Mouse (Mus musculus): ENCODE results near the gene Vwa5b1. TPM values are rescaled to one million over a fixed set of nuclear protein-coding genes. Genes with fewer than 3 reads are reported as not detected.

The Vwa5b1 gene
- polyA plus RNA-seq, 1 experiment from 2014 or later: 0.19 TPM

- no peak for ATAC-seq
- 21% methylated on average over 10 of the region's 10 CpGs for WGBS
These were observed 87.5 kb downstream of the Vwa5b1 start for GRCm38 (mm10) chr4:138548124-138548561.

GRCm38 (mm10) chr4:138547556-138547955, 88.1 kb downstream of the Vwa5b1 start:
- Histone ChIP-seq H3K4me2 (replicated peaks) (no peak overlapping the region), H3K27me3 (replicated peaks) (0 out of 2 replicates have a peak, but pooled peaks cover 2% of the 10 kb centered on the region), H3K9ac (no peak overlapping the region), H3K27ac (no peak overlapping the region), H3K4me3 (replicated peaks) (no peak overlapping the region), H3K4me1 (replicated peaks) (0 out of 2 replicates have a peak, but pooled peaks cover 9% of the 10 kb centered on the region), H3K36me3 (no peaks in the 10 kb centered on the region), H3K9me3 (no peaks in the 10 kb centered on the region)
- 24% methylated on average over 10 of the region's 10 CpGs for WGBS
- ATAC-seq: no peak

More at GRCm38 (mm10) chr4:138548124-138548561, 87.5 kb downstream of the Vwa5b1 start:
- Histone ChIP-seq H3K9me3 (no peaks in the 10 kb centered on the region), H3K4me3 (replicated peaks) (no peak overlapping the region), H3K27me3 (replicated peaks) (0 out of 2 replicates have a peak, but pooled peaks cover 2% of the 10 kb centered on the region), H3K4me1 (replicated peaks) (0 out of 2 replicates have a peak, but pooled peaks cover 5% of the 10 kb centered on the region), H3K4me2 (replicated peaks) (no peak overlapping the region), H3K27ac (no peak overlapping the region), H3K36me3 (no peaks in the 10 kb centered on the region), H3K9ac (no peak overlapping the region)

GRCm38 (mm10) chr4:138547041-138547440, 88.6 kb downstream of the Vwa5b1 start:
- no peaks in the 10 kb centered on the region for H3K9me3 ChIP-seq
- 55% methylated on average over 6 of the region's 6 CpGs for whole genome bisulfite sequencing
- no peak overlapping the region for H3K4me3 ChIP-seq (replicated peaks)
- no peak overlapping the region for H3K27ac ChIP-seq
- H3K36me3 ChIP-seq: no peaks in the 10 kb centered on the region
- no peak overlapping the region for H3K9ac ChIP-seq
- no peak overlapping the region for H3K4me2 ChIP-seq (replicated peaks)
- ATAC-seq: no peak
- 0 out of 2 replicates have a peak, but pooled peaks cover 2% of the 10 kb centered on the region for H3K27me3 ChIP-seq (replicated peaks)
- H3K4me1 ChIP-seq (replicated peaks): 0 out of 2 replicates have a peak, but pooled peaks cover 9% of the 10 kb centered on the region

- H3K27ac ChIP-seq: no peak overlapping the region
- H3K4me1 ChIP-seq (replicated peaks): 0 out of 2 replicates have a peak, but pooled peaks cover 9% of the 10 kb centered on the region
- H3K9ac ChIP-seq: no peak overlapping the region
- no peaks in the 10 kb centered on the region for H3K9me3 ChIP-seq
- H3K36me3 ChIP-seq: no peaks in the 10 kb centered on the region
- no peak for ATAC-seq
- no peak overlapping the region for H3K4me3 ChIP-seq (replicated peaks)
- 0 out of 2 replicates have a peak, but pooled peaks cover 2% of the 10 kb centered on the region for H3K27me3 ChIP-seq (replicated peaks)
- H3K4me2 ChIP-seq (replicated peaks): no peak overlapping the region
- 67% methylated on average over 11 of the region's 11 CpGs for WGBS
These were observed 89.4 kb downstream of the Vwa5b1 start for GRCm38 (mm10) chr4:138546241-138546640.

- Histone ChIP-seq H3K9ac (no peak overlapping the region), H3K4me2 (replicated peaks) (no peak overlapping the region)
- WGBS: 32% methylated on average over 12 of the region's 12 CpGs
These were observed 92.5 kb downstream of the Vwa5b1 start for GRCm38 (mm10) chr4:138543177-138543576.

GRCm38 (mm10) chr4:138538084-138538449, 97.6 kb downstream of the Vwa5b1 start:
- Histone ChIP-seq H3K9me3 (no peaks in the 10 kb centered on the region), H3K4me2 (replicated peaks) (no peak overlapping the region), H3K4me1 (replicated peaks) (0 out of 2 replicates have a peak, but pooled peaks cover 9% of the 10 kb centered on the region), H3K27ac (no peak overlapping the region), H3K27me3 (replicated peaks) (no peaks in the 10 kb centered on the region), H3K4me3 (replicated peaks) (no peak overlapping the region), H3K9ac (no peak overlapping the region), H3K36me3 (no peaks in the 10 kb centered on the region)
- WGBS: 59% methylated on average over 4 of the region's 4 CpGs
- ATAC-seq: no peak

More at GRCm38 (mm10) chr4:138543177-138543576, 92.5 kb downstream of the Vwa5b1 start:
- Histone ChIP-seq H3K9me3 (no peaks in the 10 kb centered on the region), H3K27ac (peak overlapping the region; percentile 52), H3K4me3 (replicated peaks) (no peak overlapping the region), H3K36me3 (no peaks in the 10 kb centered on the region), H3K4me1 (replicated peaks) (0 out of 2 replicates have a peak, but pooled peaks cover 9% of the 10 kb centered on the region), H3K27me3 (replicated peaks) (no peaks in the 10 kb centered on the region)
- peak; percentile 62; the same call in 1 of the 2 replicates for ATAC-seq

GRCm38 (mm10) chr4:138537210-138538083, 98.2 kb downstream of the Vwa5b1 start:
- no peak for ATAC-seq
- Histone ChIP-seq H3K36me3 (no peaks in the 10 kb centered on the region), H3K9me3 (no peaks in the 10 kb centered on the region), H3K27ac (no peak overlapping the region), H3K4me1 (replicated peaks) (0 out of 2 replicates have a peak, but pooled peaks cover 4% of the 10 kb centered on the region), H3K27me3 (replicated peaks) (no peaks in the 10 kb centered on the region), H3K4me2 (replicated peaks) (no peak overlapping the region), H3K4me3 (replicated peaks) (no peak overlapping the region), H3K9ac (no peak overlapping the region)
- WGBS: 23% methylated on average over 10 of the region's 10 CpGs

GRCm38 (mm10) chr4:138535610-138536009, 100.1 kb downstream of the Vwa5b1 start:
- Histone ChIP-seq H3K9ac (no peak overlapping the region), H3K27me3 (replicated peaks) (no peaks in the 10 kb centered on the region), H3K27ac (no peak overlapping the region), H3K9me3 (no peaks in the 10 kb centered on the region), H3K4me1 (replicated peaks) (0 out of 2 replicates have a peak, but pooled peaks cover 4% of the 10 kb centered on the region), H3K4me2 (replicated peaks) (no peak overlapping the region), H3K4me3 (replicated peaks) (no peak overlapping the region), H3K36me3 (no peaks in the 10 kb centered on the region)
- ATAC-seq: no peak
- 87% methylated on average over 12 of the region's 12 CpGs for WGBS

- WGBS: 90% methylated on average over 2 of the region's 2 CpGs
- ATAC-seq: no peak
- Histone ChIP-seq H3K27me3 (replicated peaks) (no peaks in the 10 kb centered on the region), H3K4me2 (replicated peaks) (no peak overlapping the region), H3K9ac (no peak overlapping the region), H3K4me1 (replicated peaks) (0 out of 2 replicates have a peak, but pooled peaks cover 4% of the 10 kb centered on the region), H3K36me3 (no peaks in the 10 kb centered on the region), H3K9me3 (no peaks in the 10 kb centered on the region), H3K27ac (no peak overlapping the region), H3K4me3 (replicated peaks) (no peak overlapping the region)
These were observed 101.8 kb downstream of the Vwa5b1 start for GRCm38 (mm10) chr4:138533877-138534276.

- no peaks in the 10 kb centered on the region for H3K4me1 ChIP-seq (replicated peaks)
- no peak overlapping the region for H3K4me3 ChIP-seq (replicated peaks)
- no peak overlapping the region for H3K27ac ChIP-seq
- no peak overlapping the region for H3K4me2 ChIP-seq (replicated peaks)
- 78% methylated on average over 2 of the region's 2 CpGs for WGBS
- H3K9me3 ChIP-seq: no peaks in the 10 kb centered on the region
- 0 out of 2 replicates have a peak, but pooled peaks cover 4% of the 10 kb centered on the region for H3K27me3 ChIP-seq (replicated peaks)
- H3K9ac ChIP-seq: no peak overlapping the region
- no peaks in the 10 kb centered on the region for H3K36me3 ChIP-seq
- ATAC-seq: no peak
These were observed 103.9 kb downstream of the Vwa5b1 start for GRCm38 (mm10) chr4:138531761-138532160.

- H3K9me3 ChIP-seq: no peaks in the 10 kb centered on the region
- H3K9ac ChIP-seq: no peak overlapping the region
- H3K27ac ChIP-seq: no peak overlapping the region
- no peaks in the 10 kb centered on the region for H3K36me3 ChIP-seq
- no peak overlapping the region for H3K4me3 ChIP-seq (replicated peaks)
- H3K4me1 ChIP-seq (replicated peaks): no peaks in the 10 kb centered on the region
- ATAC-seq: no peak
- 93% methylated on average over 6 of the region's 6 CpGs for WGBS
- 0 out of 2 replicates have a peak, but pooled peaks cover 4% of the 10 kb centered on the region for H3K27me3 ChIP-seq (replicated peaks)
- H3K4me2 ChIP-seq (replicated peaks): no peak overlapping the region
These were observed 105.7 kb downstream of the Vwa5b1 start for GRCm38 (mm10) chr4:138530011-138530410.

GRCm38 (mm10) chr4:138525684-138526083, 110.0 kb downstream of the Vwa5b1 start:
- no peak overlapping the region for H3K9ac ChIP-seq
- 0 out of 2 replicates have a peak, but pooled peaks cover 4% of the 10 kb centered on the region for H3K27me3 ChIP-seq (replicated peaks)
- H3K4me3 ChIP-seq (replicated peaks): no peak overlapping the region
- no peaks in the 10 kb centered on the region for H3K9me3 ChIP-seq
- ATAC-seq: no peak
- H3K4me2 ChIP-seq (replicated peaks): no peak overlapping the region
- no peak overlapping the region for H3K27ac ChIP-seq
- WGBS: 88% methylated on average over 4 of the region's 4 CpGs
- H3K4me1 ChIP-seq (replicated peaks): 0 out of 2 replicates have a peak, but pooled peaks cover 5% of the 10 kb centered on the region
- H3K36me3 ChIP-seq: no peaks in the 10 kb centered on the region
